Mouse (Mus musculus) stomach, postnatal 0 days (tissue): Measurements from ENCODE around the gene Rbm38. TPM values are rescaled to one million over a fixed set of nuclear protein-coding genes. Genes with fewer than 3 reads are reported as not detected.

ENCODE experiments used
- ATAC-seq: fragments of 200-750 bp; cut with Nextera tagmentation; 2 replicates; pipeline ENCODE4 v1.8.0; 2017; ENCODE audit not compliant: low FRiP score, low TSS enrichment
- DNase-seq: peaks from one replicate; pipeline ENCODE4 v3.0.0-alpha.2; 2016; ENCODE audit warnings: low spot score
- H3K27ac ChIP-seq: fragments of 300-500 bp; sonication (generic); replicated peaks from 2 replicates; pipeline ENCODE4 v1.5.1; 2014; ENCODE audit warnings: mild to moderate bottlenecking, control low read depth
- H3K27me3 ChIP-seq: fragments of 300-500 bp; sonication (generic); 2 replicates; pipeline ENCODE4 v1.6.1; 2014; ENCODE audit warnings: low read length; ENCODE audit not compliant: control insufficient read depth, insufficient read depth
- H3K36me3 ChIP-seq: fragments of 300-500 bp; sonication (generic); 2 replicates; pipeline ENCODE4 v1.6.1; 2014; ENCODE audit warnings: low read length, mixed read lengths; ENCODE audit not compliant: control insufficient read depth, insufficient read depth
- H3K4me1 ChIP-seq: fragments of 300-500 bp; sonication (generic); replicated peaks from 2 replicates; pipeline ENCODE4 v1.6.1; 2014; ENCODE audit warnings: antibody characterized with exemption; ENCODE audit not compliant: control insufficient read depth, insufficient read depth
- H3K4me2 ChIP-seq: fragments of 300-500 bp; sonication (generic); replicated peaks from 2 replicates; pipeline ENCODE4 v1.6.1; 2014; ENCODE audit warnings: low read depth, mild to moderate bottlenecking, control low read depth, moderate library complexity
- H3K4me3 ChIP-seq: fragments of 300-500 bp; sonication (generic); 2 replicates; pipeline ENCODE4 v1.5.1; 2014; ENCODE audit warnings: low read depth, low read length, control low read depth
- H3K9ac ChIP-seq: fragments of 300-500 bp; sonication (generic); 2 replicates; pipeline ENCODE4 v1.6.1; 2014; ENCODE audit warnings: mild to moderate bottlenecking, low read length, control low read depth, mixed read lengths
- H3K9me3 ChIP-seq: fragments of 300-500 bp; sonication (generic); 2 replicates; pipeline ENCODE4 v1.6.1; 2016; ENCODE audit warnings: low read length; ENCODE audit not compliant: control insufficient read depth
- CTCF ChIP-seq: IDR thresholded peaks from 2 replicates; pipeline ENCODE4 v1.5.1; 2016; ENCODE audit warnings: antibody characterized with exemption, low read depth, mild to moderate bottlenecking, moderate library complexity
- EP300 ChIP-seq: optimal IDR thresholded peaks from 2 replicates; pipeline ENCODE3; 2016; ENCODE audit warnings: antibody characterized with exemption
- WGBS: fragments of 180-500 bp; shearing (Covaris S2); extraction: QIAGEN DNeasy Blood & Tissue Kit; methylation state at CpG from one replicate; pipeline ENCODE4 v1.1.7; 2014; 5-methylcytosine and 5-hydroxymethylcytosine counted together
- polyA plus RNA-seq: library from polyadenylated mRNA; unstranded; fragments of >200 nt; fragmentation: Nextera tagmentation; extraction: Ambion mirVana; gene quantifications from 2 replicates; pipeline ENCODE4 v1.2.1, GENCODE M21; 2015

The Rbm38 gene
- polyA plus RNA-seq, 1 experiment from 2014 or later: 24.9 TPM

GRCm38 (mm10) chr2:173003737-173004136 lies 16.6 kb upstream of the Rbm38 start:
- Histone ChIP-seq H3K9me3 (no peaks in the 10 kb centered on the region), H3K4me1 (no peaks in the 10 kb centered on the region), H3K4me3 (no peak overlapping the region), H3K27me3 (no peaks in the 10 kb centered on the region), H3K4me2 (no peak overlapping the region), H3K9ac (no peak overlapping the region), H3K36me3 (peaks cover 36% of the 10 kb centered on the region), H3K27ac (no peak overlapping the region)
- no peak for TF ChIP-seq CTCF
- no peak for TF ChIP-seq EP300
- no peak for DNase-seq
- ATAC-seq: no peak
- 92% methylated on average over 8 of the region's 8 CpGs for whole genome bisulfite sequencing

DNA sequence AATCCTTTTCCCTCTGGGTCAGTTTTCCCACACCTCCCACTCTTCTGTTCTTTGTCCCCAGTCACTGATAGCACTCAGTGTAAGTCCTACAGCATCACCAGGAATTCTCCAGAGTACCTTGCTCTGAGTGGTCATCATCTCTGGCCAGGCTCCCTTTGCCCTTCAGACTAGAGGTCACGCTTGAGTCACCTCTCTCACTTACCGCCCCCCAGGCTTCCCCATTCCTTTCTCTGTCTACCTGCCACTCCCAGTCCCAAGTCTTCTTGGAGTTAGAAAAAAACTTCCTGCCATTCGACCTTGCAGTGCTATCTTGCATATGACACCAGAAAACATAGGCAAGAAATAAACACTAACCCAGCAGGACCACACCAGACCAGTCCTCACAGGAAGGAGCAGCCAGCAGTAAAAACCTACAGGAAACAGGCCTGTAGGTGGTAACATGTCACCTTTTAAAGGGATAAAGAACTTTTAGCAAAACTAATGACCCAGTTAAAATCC lies 10.0 kb upstream of the Rbm38 start:
- H3K4me1 ChIP-seq: no peaks in the 10 kb centered on the region
- DNase-seq (no peak), ATAC-seq (peak; percentile 25)
- 68% methylated on average over 3 of the region's 3 CpGs for WGBS
- H3K9ac ChIP-seq: no peak overlapping the region
- H3K4me3 ChIP-seq: no peak overlapping the region
- no peaks in the 10 kb centered on the region for H3K9me3 ChIP-seq
- peaks cover 53% of the 10 kb centered on the region for H3K36me3 ChIP-seq
- no peak overlapping the region for H3K27ac ChIP-seq
- no peaks in the 10 kb centered on the region for H3K27me3 ChIP-seq
- H3K4me2 ChIP-seq: no peak overlapping the region
- TF ChIP-seq EP300 (no peak), CTCF (no peak)

DNA sequence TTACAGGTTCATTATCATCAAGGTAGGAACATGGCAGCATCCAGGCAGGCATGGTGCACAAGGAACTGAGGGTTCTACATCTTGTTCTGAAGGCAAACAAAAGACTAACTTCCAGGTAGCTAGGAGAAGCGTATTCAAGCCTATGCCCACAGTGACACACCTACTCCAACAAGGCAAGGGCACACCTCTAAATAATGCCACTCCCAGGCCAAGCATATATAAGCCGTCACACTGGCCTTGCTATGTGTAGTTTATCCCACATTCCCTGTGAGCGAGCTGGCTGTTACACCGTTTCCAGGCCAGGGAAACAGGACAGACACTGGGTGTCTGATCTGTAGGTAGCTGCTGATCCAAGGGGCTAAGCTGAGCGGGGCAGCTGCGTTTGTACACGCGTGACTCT lies 8.9 kb upstream of the Rbm38 start:
- Histone ChIP-seq H3K27me3 (no peaks in the 10 kb centered on the region), H3K9me3 (no peaks in the 10 kb centered on the region), H3K27ac (no peak overlapping the region), H3K4me1 (no peaks in the 10 kb centered on the region), H3K36me3 (peaks cover 52% of the 10 kb centered on the region), H3K9ac (no peak overlapping the region), H3K4me3 (no peak overlapping the region), H3K4me2 (no peak overlapping the region)
- TF ChIP-seq EP300 (no peak), CTCF (no peak)
- ATAC-seq: peak; percentile 91
- WGBS: 79% methylated on average over 8 of the region's 8 CpGs
- DNase-seq: peak; percentile 62

DNA sequence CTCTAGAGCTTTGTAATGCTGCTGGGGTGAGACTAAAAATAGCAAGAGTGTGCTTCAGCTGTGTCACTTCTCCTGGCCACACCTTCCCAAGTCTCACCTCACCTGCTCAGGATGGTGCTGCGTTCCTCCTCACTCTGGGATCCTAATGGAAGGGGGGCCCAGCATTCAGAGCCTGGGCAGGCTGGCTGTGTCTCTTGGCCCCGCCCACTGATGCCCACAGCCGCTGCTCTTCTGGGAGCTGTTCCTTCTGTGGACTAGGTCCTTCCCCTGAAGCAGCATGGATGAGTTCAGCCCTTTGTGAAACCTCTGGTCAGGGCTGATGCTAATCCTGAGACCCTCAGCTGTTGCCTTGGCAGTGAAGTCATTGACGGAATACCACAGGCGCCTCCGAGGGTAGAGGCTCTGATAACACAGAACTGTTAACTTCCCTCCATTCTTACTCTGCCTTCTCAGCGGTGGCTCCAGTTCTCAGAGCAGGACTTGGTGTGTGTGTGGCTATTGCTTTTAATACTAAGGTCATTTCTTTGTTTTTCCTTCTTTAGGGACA lies 5.5 kb upstream of the Rbm38 start:
- no peak overlapping the region for H3K4me3 ChIP-seq
- 63% methylated on average over 7 of the region's 7 CpGs for WGBS
- DNase-seq (no peak), ATAC-seq (no peak)
- no peak overlapping the region for H3K27ac ChIP-seq
- 0 out of 2 replicates have a peak, but pooled peaks cover 4% of the 10 kb centered on the region for H3K4me1 ChIP-seq
- no peaks in the 10 kb centered on the region for H3K9me3 ChIP-seq
- peaks cover 37% of the 10 kb centered on the region for H3K36me3 ChIP-seq
- no peaks in the 10 kb centered on the region for H3K27me3 ChIP-seq
- no peak overlapping the region for H3K9ac ChIP-seq
- TF ChIP-seq EP300 (no peak), CTCF (no peak)
- H3K4me2 ChIP-seq: no peak overlapping the region

DNA sequence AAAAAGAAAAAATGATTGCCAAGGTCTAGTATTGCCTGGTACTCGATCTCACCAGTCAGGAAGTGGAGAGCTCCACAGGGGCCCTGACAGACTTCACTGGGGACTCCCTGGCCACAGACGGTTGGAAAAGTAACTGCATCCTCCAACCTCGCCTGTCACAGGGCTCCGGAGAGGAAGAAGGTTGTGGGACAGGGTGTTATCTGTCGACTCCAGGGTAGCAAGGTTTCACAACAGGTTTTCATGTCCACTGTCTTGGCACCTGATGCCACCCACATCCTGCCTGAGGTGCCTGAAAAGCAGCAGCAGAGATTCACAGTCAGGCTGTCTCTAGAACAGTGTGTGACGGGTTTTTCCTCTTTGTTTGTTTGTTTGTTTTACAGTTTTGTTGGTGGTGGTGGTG lies 2.4 kb upstream of the Rbm38 start:
- Histone ChIP-seq H3K9ac (no peak overlapping the region), H3K9me3 (no peaks in the 10 kb centered on the region), H3K27me3 (no peaks in the 10 kb centered on the region), H3K4me2 (no peak overlapping the region), H3K27ac (no peak overlapping the region), H3K4me1 (peaks cover 4% of the 10 kb centered on the region), H3K36me3 (peaks cover 13% of the 10 kb centered on the region), H3K4me3 (no peak overlapping the region)
- DNase-seq (no peak), ATAC-seq (no peak)
- TF ChIP-seq CTCF (no peak), EP300 (no peak)
- WGBS: 39% methylated on average over 6 of the region's 6 CpGs

- DNase-seq: peak; percentile 48
These were observed 1.7 kb upstream of the Rbm38 start for GRCm38 (mm10) chr2:173018618-173019017.

More at GRCm38 (mm10) chr2:173018618-173019017, 1.7 kb upstream of the Rbm38 start:
- Histone ChIP-seq H3K36me3 (peaks cover 10% of the 10 kb centered on the region), H3K27me3 (no peaks in the 10 kb centered on the region), H3K4me2 (no peak overlapping the region), H3K9ac (no peak overlapping the region), H3K27ac (no peak overlapping the region), H3K4me1 (peaks cover 4% of the 10 kb centered on the region), H3K4me3 (no peak overlapping the region), H3K9me3 (no peaks in the 10 kb centered on the region)
- WGBS: 28% methylated on average over 8 of the region's 8 CpGs
- TF ChIP-seq EP300: no peak
- peak; percentile 28; the same call in 1 of the 2 replicates for TF ChIP-seq CTCF
- no peak for ATAC-seq
